Mouse (Mus musculus): ENCODE results near the gene Tmem200b.

- TF ChIP-seq CTCF (IDR thresholded peaks at IDR 0.05; ENCODE audit: low read depth) (no peak), EP300 (IDR thresholded peaks at IDR 0.05; ENCODE audit: low read depth) (no peak)
Measured at GRCm38 (mm10) chr4:131929146-131929545, 7.6 kb downstream of the Tmem200b start.

Measured in liver, postnatal 0 days (tissue).